Mouse (Mus musculus): ENCODE data around the gene Zfand6. TPM values are rescaled to one million over a fixed set of nuclear protein-coding genes. Genes with fewer than 3 reads are reported as not detected.
A peak's percentile ranks its signal among the peaks of the same experiment; 100 is the strongest.

Zfand6 gene
- polyA plus RNA-seq, 1 experiment from 2014 or later, result 149 TPM

- H3K27ac ChIP-seq (replicated peaks; ENCODE audit: low read depth, low read length), result no peak overlapping the region; the same call in 1 of the 2 replicates
- H3K36me3 ChIP-seq (ENCODE audit: control insufficient read depth, insufficient read depth, low read length), result 0 out of 2 replicates have a peak, but pooled peaks cover 3% of the 10 kb centered on the region
- no peak overlapping the region for H3K9ac ChIP-seq (ENCODE audit: low read depth, low read length)
- H3K27me3 ChIP-seq (replicated peaks; ENCODE audit: control insufficient read depth, insufficient read depth, low read length), result no peaks in the 10 kb centered on the region
- no peak overlapping the region for H3K4me2 ChIP-seq (ENCODE audit: low read depth, low read length)
- no peak for ATAC-seq (ENCODE audit: low read depth)
- peaks cover 3% of the 10 kb centered on the region; the same call in 1 of the 2 replicates for H3K4me1 ChIP-seq (ENCODE audit: control insufficient read depth, insufficient read depth, low read length)
- no peaks in the 10 kb centered on the region for H3K9me3 ChIP-seq (ENCODE audit: control insufficient read depth, low read length)
- 72% methylated on average over 6 of the region's 6 CpGs for WGBS
- no peak for DNase-seq (ENCODE audit: low spot score)
- H3K4me3 ChIP-seq (ENCODE audit: low read depth, low read length), result no peak overlapping the region
Measured at GRCm38 (mm10) chr7:84642159-84642928, 47.4 kb downstream of the Zfand6 start.

- Histone ChIP-seq H3K9me3 (ENCODE audit: control insufficient read depth, low read length) (no peaks in the 10 kb centered on the region), H3K36me3 (ENCODE audit: control insufficient read depth, insufficient read depth, low read length) (peaks cover 20% of the 10 kb centered on the region), H3K4me1 (ENCODE audit: control insufficient read depth, insufficient read depth, low read length) (0 out of 2 replicates have a peak, but pooled peaks cover 3% of the 10 kb centered on the region), H3K4me2 (ENCODE audit: low read depth, low read length) (no peak overlapping the region), H3K27ac (replicated peaks; ENCODE audit: low read depth, low read length) (no peak overlapping the region), H3K4me3 (ENCODE audit: low read depth, low read length) (no peak overlapping the region), H3K9ac (ENCODE audit: low read depth, low read length) (no peak overlapping the region), H3K27me3 (replicated peaks; ENCODE audit: control insufficient read depth, insufficient read depth, low read length) (no peaks in the 10 kb centered on the region)
- DNase-seq (ENCODE audit: low spot score) (no peak), ATAC-seq (ENCODE audit: low read depth) (no peak)
Measured at GRCm38 (mm10) chr7:84636939-84637338, 52.8 kb downstream of the Zfand6 start.

- no peak for DNase-seq (ENCODE audit: low spot score)
- Histone ChIP-seq H3K27me3 (replicated peaks; ENCODE audit: control insufficient read depth, insufficient read depth, low read length) (no peaks in the 10 kb centered on the region), H3K27ac (replicated peaks; ENCODE audit: low read depth, low read length) (no peak overlapping the region), H3K4me3 (ENCODE audit: low read depth, low read length) (no peak overlapping the region), H3K4me1 (ENCODE audit: control insufficient read depth, insufficient read depth, low read length) (no peaks in the 10 kb centered on the region), H3K9ac (ENCODE audit: low read depth, low read length) (no peak overlapping the region), H3K4me2 (ENCODE audit: low read depth, low read length) (no peak overlapping the region), H3K9me3 (ENCODE audit: control insufficient read depth, low read length) (no peaks in the 10 kb centered on the region), H3K36me3 (ENCODE audit: control insufficient read depth, insufficient read depth, low read length) (peaks cover 33% of the 10 kb centered on the region)
- no peak for ATAC-seq (ENCODE audit: low read depth)
- 89% methylated on average over 3 of the region's 3 CpGs for whole genome bisulfite sequencing
Measured at GRCm38 (mm10) chr7:84631878-84632277, 57.9 kb downstream of the Zfand6 start.

- DNase-seq (ENCODE audit: low spot score) (no peak), ATAC-seq (ENCODE audit: low read depth) (no peak)
- no peaks in the 10 kb centered on the region for H3K9me3 ChIP-seq (ENCODE audit: control insufficient read depth, low read length)
- H3K9ac ChIP-seq (ENCODE audit: low read depth, low read length), result no peak overlapping the region
- H3K27ac ChIP-seq (replicated peaks; ENCODE audit: low read depth, low read length), result no peak overlapping the region
- no peak overlapping the region for H3K4me3 ChIP-seq (ENCODE audit: low read depth, low read length)
- peaks cover 24% of the 10 kb centered on the region for H3K36me3 ChIP-seq (ENCODE audit: control insufficient read depth, insufficient read depth, low read length)
- no peak overlapping the region for H3K4me2 ChIP-seq (ENCODE audit: low read depth, low read length)
- no peaks in the 10 kb centered on the region for H3K4me1 ChIP-seq (ENCODE audit: control insufficient read depth, insufficient read depth, low read length)
- H3K27me3 ChIP-seq (replicated peaks; ENCODE audit: control insufficient read depth, insufficient read depth, low read length), result no peaks in the 10 kb centered on the region
- 97% methylated on average over 4 of the region's 4 CpGs for WGBS
Measured at GRCm38 (mm10) chr7:84623718-84624117, 66.0 kb downstream of the Zfand6 start.

DNA sequence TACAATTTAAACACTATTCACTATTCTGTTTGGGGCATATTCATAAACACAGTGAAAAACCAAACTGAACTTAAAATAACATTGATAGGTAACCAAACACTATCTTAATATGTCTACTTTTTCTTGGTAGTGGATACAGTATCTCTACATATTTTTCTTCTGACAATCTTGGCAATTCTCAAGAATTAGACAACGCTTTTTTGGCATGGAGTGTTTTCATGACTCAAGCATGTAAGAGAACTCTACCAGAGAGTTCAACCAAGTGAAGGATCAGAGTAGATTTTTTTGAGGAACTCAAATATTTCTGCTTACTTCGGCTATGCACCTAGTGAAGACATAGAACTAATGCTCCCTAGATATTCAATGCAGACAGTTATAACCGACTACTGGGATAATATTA, 68.8 kb downstream of the Zfand6 start:
- no peak overlapping the region for H3K9ac ChIP-seq (ENCODE audit: low read depth, low read length)
- ATAC-seq (ENCODE audit: low read depth) (no peak), DNase-seq (ENCODE audit: low spot score) (no peak)
- H3K4me3 ChIP-seq (ENCODE audit: low read depth, low read length), result no peak overlapping the region
- peaks cover 40% of the 10 kb centered on the region for H3K36me3 ChIP-seq (ENCODE audit: control insufficient read depth, insufficient read depth, low read length)
- WGBS, result 89% methylated on average over 3 of the region's 3 CpGs
- no peaks in the 10 kb centered on the region for H3K4me1 ChIP-seq (ENCODE audit: control insufficient read depth, insufficient read depth, low read length)
- H3K4me2 ChIP-seq (ENCODE audit: low read depth, low read length), result no peak overlapping the region
- H3K27ac ChIP-seq (replicated peaks; ENCODE audit: low read depth, low read length), result no peak overlapping the region
- no peaks in the 10 kb centered on the region for H3K27me3 ChIP-seq (replicated peaks; ENCODE audit: control insufficient read depth, insufficient read depth, low read length)
- no peaks in the 10 kb centered on the region for H3K9me3 ChIP-seq (ENCODE audit: control insufficient read depth, low read length)

GRCm38 (mm10) chr7:84618951-84619350, 70.8 kb downstream of the Zfand6 start:
- WGBS, result 98% methylated on average over 2 of the region's 2 CpGs
- ATAC-seq (ENCODE audit: low read depth) (no peak), DNase-seq (ENCODE audit: low spot score) (no peak)
- no peak overlapping the region for H3K4me2 ChIP-seq (ENCODE audit: low read depth, low read length)
- no peaks in the 10 kb centered on the region for H3K4me1 ChIP-seq (ENCODE audit: control insufficient read depth, insufficient read depth, low read length)
- H3K27me3 ChIP-seq (replicated peaks; ENCODE audit: control insufficient read depth, insufficient read depth, low read length), result no peaks in the 10 kb centered on the region
- no peak overlapping the region for H3K27ac ChIP-seq (replicated peaks; ENCODE audit: low read depth, low read length)
- no peak overlapping the region for H3K4me3 ChIP-seq (ENCODE audit: low read depth, low read length)
- no peak overlapping the region for H3K9ac ChIP-seq (ENCODE audit: low read depth, low read length)
- peaks cover 28% of the 10 kb centered on the region for H3K36me3 ChIP-seq (ENCODE audit: control insufficient read depth, insufficient read depth, low read length)
- H3K9me3 ChIP-seq (ENCODE audit: control insufficient read depth, low read length), result no peaks in the 10 kb centered on the region

DNA sequence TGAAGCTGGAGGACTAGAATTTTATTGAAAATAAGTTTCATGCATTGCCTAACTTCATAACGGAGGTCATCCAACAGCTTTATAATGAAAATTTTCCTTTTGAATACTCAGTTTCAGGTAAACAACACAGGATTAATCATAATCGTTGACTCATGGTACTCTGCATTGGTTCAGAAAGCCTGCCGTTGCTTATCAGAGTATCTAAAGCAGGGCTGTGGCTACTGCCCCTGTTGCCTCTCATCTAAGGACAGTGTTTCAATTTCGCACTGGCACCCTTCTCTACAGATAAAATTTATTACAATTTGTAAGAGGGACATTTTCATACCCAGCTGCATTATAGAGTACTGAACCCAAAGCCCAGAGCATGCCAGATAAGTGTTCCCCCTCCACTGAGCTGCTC, 77.3 kb downstream of the Zfand6 start:
- no peak overlapping the region for H3K4me3 ChIP-seq (ENCODE audit: low read depth, low read length)
- H3K9me3 ChIP-seq (ENCODE audit: control insufficient read depth, low read length), result no peaks in the 10 kb centered on the region
- no peak overlapping the region for H3K27ac ChIP-seq (replicated peaks; ENCODE audit: low read depth, low read length)
- H3K27me3 ChIP-seq (replicated peaks; ENCODE audit: control insufficient read depth, insufficient read depth, low read length), result no peaks in the 10 kb centered on the region
- H3K9ac ChIP-seq (ENCODE audit: low read depth, low read length), result no peak overlapping the region
- DNase-seq (ENCODE audit: low spot score) (no peak), ATAC-seq (ENCODE audit: low read depth) (no peak)
- H3K4me2 ChIP-seq (ENCODE audit: low read depth, low read length), result no peak overlapping the region
- WGBS, result 90% methylated on average over 4 of the region's 4 CpGs
- H3K36me3 ChIP-seq (ENCODE audit: control insufficient read depth, insufficient read depth, low read length), result peaks cover 6% of the 10 kb centered on the region; the same call in 1 of the 2 replicates
- no peaks in the 10 kb centered on the region for H3K4me1 ChIP-seq (ENCODE audit: control insufficient read depth, insufficient read depth, low read length)

GRCm38 (mm10) chr7:84611609-84612008, 78.2 kb downstream of the Zfand6 start:
- Histone ChIP-seq H3K27ac (replicated peaks; ENCODE audit: low read depth, low read length) (no peak overlapping the region), H3K4me1 (ENCODE audit: control insufficient read depth, insufficient read depth, low read length) (no peaks in the 10 kb centered on the region), H3K4me3 (ENCODE audit: low read depth, low read length) (no peak overlapping the region), H3K27me3 (replicated peaks; ENCODE audit: control insufficient read depth, insufficient read depth, low read length) (no peaks in the 10 kb centered on the region), H3K9ac (ENCODE audit: low read depth, low read length) (no peak overlapping the region), H3K9me3 (ENCODE audit: control insufficient read depth, low read length) (no peaks in the 10 kb centered on the region), H3K36me3 (ENCODE audit: control insufficient read depth, insufficient read depth, low read length) (no peaks in the 10 kb centered on the region; the same call in 1 of the 2 replicates), H3K4me2 (ENCODE audit: low read depth, low read length) (no peak overlapping the region)
- 83% methylated on average over 1 of the region's 1 CpGs for WGBS
- no peak for ATAC-seq (ENCODE audit: low read depth)
- DNase-seq (ENCODE audit: low spot score), result no peak

DNA sequence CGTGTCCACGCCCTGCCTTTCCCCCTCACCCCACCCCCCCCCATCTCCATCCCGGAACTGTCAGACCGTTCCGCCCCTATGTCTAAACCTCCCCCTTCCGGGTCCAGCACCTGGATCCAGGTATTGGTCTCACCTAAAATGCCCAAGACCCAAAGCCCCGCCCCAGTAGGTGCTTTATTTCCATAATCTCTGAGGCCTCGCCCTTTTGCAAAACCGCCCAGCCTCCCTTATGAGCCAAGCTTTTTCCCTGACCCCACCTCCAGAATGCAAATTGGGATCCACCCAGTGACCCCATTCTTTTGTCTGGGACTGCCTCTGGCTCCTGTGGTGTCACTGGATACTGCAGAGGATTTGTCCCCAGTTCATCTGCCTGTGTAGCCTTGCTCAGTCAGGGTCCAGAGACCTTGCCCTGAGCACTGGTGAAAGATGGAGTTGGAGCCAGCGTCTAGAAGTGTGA, 83.4 kb downstream of the Zfand6 start, which contains the start of gene Fah:
Fah (minus strand) TSS at position 430 of the 457 bp plus-strand sequence.
- DNase-seq (ENCODE audit: low spot score) (peak; percentile 67), ATAC-seq (ENCODE audit: low read depth) (peak; percentile 71)
- Histone ChIP-seq H3K9me3 (ENCODE audit: control insufficient read depth, low read length) (no peaks in the 10 kb centered on the region), H3K27ac (replicated peaks; ENCODE audit: low read depth, low read length) (no peak within 1 kb of the TSS), H3K27me3 (replicated peaks; ENCODE audit: control insufficient read depth, insufficient read depth, low read length) (no peaks in the 10 kb centered on the region; the same call in 1 of the 2 replicates), H3K4me1 (ENCODE audit: control insufficient read depth, insufficient read depth, low read length) (peaks cover 9% of the 10 kb centered on the region; the same call in 1 of the 2 replicates), H3K9ac (ENCODE audit: low read depth, low read length) (peak within 1 kb of the TSS; percentile 66), H3K36me3 (ENCODE audit: control insufficient read depth, insufficient read depth, low read length) (no peaks in the 10 kb centered on the region), H3K4me2 (ENCODE audit: low read depth, low read length) (peak within 1 kb of the TSS; percentile 97), H3K4me3 (ENCODE audit: low read depth, low read length) (peak within 1 kb of the TSS; percentile 55)
- WGBS, result 2% methylated on average over 10 of the region's 10 CpGs
